Mouse (Mus musculus) monocyte, adult 2 months (primary cell): ENCODE measurements at regions not wholly inside any gene's neighbourhood (a gene's known extent, or its start where the extent isn't known, plus 50 kb on each side); places are given as distances from the start of the nearest gene placed in this dataset.
A peak's percentile ranks its signal among the peaks of the same experiment; 100 is the strongest.

ENCODE experiments used
- DNase-seq, 2 experiments: peaks; one replicate each; pipeline ENCODE4 v3.0.0; 2022; ENCODE audit warnings: low spot score in 2 of 2, low read depth in 1 of 2

DNA sequence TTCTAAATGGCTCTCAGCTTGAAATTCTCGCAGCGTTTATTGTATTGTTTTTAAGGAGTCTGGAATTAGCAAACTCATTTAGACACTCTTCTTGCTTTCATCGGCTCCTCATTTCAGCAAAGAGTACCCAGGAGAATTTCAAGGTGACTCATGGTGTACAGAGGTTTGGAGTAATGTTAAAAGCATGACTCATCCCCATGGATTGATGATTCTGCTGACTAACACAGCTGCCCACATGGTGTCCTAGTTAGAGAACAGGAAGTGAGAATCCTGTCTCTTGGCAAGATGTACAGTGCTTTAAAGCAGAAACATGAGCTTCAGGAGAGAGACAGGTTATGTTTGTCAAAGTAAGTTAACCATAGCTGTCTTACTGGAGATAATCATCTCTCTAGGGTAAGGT lies 1133.6 kb upstream of the Cited2 start:
- peak in 1 of 2 experiments; percentile 5 for DNase-seq

DNA sequence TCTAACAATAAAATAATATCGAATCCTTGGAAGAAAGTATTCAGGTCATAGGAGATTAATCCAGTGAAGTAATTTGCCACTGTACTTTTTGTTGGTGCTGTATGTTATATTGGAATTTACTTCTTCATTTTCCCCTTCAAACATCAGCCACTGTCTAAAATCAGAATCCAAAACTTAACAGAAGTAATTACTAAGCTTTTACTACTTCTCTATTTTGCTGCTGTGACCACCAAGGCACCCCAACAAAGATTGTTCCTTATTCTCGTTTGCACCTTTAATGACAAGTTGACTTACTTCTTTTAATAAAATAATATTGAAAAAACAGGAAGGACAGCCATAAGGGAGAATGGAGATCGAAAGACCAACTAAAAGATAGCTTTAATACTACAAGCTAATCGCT lies 1130.1 kb upstream of the Cited2 start:
- no peak for DNase-seq

DNA sequence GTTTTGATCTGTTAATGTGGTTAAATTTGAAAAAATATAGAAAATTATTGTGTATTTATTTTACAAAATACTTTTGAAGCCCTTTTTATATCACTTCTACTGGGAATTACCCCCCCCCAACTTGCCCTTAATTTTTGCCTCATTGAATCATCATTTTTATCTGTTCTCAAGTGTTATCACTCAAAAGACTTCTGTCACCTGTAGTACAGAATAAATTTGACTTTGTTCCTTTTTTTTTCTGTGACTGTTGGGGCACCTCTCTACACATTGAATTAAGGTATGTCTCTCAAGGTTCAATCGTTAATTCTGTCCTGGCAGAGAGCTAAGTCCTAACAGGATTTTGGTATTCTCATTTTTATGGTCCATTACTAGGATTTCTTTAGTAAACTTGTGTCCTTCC lies 1123.0 kb upstream of the Cited2 start:
- no peak for DNase-seq

DNA sequence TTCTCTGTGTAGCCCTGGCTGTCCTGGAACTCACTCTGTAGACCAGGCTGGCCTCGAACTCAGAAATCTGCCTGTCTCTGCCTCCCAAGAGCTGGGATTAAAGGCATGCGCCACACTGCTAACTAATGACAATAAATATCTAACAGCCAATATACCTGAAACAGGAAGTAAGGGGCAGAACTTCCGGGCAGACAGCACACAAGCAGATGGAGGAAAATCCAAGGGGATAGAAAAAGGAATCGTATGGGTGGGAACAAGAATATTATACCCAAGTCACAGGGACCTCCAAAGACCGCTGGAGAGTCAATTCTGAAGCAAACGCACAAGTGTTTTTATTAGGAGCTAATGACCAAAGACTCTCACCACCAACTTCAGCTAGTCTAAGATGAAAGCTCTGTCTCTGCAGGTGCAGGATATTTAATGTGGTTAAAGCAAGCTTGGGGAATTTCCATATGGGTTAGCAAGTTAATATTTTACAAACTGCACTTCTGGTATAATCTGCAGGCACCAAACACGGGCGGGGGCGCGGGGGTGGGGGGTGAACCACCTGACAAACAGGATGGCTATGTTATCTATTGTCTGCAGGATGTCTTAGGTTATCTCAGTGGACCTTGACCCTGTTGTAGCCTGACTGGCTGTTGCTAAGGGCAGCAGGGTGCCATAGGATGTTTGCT lies 1122.3 kb upstream of the Cited2 start:
- no peak for DNase-seq

DNA sequence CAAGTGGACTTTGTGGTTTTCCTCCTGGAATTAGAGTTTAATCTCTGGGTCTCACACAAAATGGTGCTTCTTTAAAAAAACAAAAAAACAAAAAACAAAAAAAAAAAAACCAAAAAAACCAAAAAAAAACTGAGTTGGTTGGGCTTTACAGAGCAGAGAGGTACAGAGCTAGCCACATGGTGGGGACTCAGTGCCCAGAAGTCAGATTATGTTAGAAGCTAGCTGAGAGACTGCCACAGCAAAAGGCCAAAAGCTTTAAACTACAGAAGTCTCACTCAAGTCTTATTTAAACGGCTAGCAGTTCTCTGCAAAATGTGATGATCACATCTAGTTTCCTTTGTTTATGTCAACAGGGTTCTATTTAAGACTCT lies 1121.8 kb upstream of the Cited2 start:
- no peak for DNase-seq

DNA sequence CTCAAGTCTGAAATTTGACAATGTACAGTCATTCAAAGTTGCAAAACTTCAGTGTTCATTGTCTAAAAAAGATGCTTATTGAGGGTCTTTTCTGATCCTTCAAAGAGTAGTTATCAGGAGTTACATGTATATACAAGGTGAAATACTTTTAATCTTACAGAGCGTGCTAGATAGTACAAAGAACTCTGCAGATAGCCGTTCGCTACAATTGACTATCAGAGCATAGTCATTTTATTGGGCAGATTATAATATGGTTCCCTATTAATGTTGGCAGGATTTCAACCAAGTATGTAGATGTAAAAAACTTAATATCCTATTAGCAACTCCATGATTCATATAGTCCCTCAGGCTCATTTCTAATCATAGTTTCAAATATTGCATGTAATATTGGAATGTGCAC lies 1114.7 kb upstream of the Cited2 start:
- no peak for DNase-seq

DNA sequence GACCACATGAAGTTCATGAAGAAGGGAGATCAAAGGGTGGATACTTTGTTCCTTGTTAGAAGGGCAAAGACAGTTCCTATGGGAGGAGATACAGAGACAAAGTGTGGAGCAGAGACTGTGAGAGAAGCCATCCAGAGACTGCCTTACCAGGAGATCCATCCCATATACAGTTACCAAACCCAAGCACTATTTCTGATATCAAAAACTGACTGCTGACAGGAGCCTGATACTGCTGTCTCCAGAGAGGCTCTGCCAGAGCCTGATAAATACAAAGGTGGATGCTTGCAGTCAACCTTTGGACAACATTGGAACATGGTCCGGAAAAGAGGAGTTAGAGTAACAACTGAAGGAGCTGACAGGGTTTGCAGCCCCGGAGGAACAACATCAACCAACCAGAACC lies 1104.3 kb upstream of the Cited2 start:
- DNase-seq = no peak

DNA sequence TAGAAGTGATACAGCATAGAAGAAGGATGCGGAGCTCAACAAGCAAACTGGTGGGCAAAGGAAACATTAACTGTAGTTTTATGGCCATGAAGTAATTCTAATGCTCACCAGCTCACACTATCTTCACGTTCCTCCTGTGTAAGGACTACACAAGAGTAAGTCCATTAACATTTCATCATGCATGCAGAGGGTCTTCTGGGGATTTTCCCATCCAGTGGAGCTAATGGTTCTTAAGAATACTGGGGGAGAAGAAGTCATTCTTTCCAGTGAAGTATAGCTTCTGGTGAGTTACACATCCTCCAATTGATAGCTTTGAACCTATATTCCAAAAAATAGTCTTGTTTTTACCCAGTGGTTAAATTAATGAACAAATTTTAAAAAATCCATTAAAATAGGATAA lies 1103.4 kb upstream of the Cited2 start:
- DNase-seq = no peak

DNA sequence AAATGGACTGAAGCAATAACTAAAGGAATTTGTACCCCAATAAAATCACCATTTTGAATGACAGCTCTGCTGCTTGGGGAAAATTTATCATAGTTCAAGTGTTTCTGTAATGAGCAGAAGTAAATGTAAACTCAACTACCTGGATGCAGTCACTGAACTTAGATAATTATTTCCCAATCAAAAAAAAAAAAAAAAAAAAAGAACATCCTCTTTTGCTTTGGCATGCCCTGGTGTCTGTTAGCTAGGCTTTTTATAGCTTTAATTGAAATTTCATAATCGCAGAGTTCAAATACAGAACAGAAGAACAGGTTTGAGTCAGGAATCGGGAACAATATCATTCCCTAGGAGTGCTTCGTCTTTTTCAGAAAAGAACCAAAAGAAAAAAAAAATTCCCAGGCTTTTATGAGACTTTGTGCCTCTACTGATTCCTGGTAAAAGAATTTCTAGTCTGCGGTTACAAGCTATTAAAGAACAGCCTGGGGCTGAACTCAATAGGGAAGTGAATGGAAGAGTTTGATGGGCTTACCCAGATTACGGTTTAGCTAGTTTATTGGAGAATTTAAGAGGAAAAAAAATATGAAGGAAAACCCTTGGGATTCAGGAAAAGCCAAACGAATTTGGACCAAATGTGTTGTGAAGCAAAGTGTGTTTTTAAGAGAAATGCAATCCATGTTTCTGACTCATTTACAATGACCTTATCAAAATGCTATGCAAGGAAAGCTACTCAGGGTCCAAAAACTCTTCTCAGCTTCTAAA lies 1102.0 kb upstream of the Cited2 start:
- DNase-seq = no peak

DNA sequence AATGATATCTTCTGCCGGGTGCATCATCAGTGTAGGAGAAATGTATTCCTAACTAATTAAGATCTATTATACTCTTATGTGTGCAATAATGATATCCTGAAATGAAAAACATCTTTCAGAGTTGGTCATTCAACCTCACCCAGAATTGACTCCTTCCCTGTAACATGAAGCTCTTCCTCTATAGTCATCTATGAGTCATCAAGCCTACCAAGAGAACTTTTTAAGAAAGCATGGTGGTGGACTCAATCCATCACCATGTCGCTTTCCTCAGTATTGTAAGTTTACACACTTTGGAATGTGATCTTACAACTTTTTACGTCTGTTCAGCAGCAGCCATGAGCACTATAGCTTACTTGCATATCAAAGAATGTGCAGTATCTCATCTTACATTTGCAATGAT lies 1100.2 kb upstream of the Cited2 start:
- no peak for DNase-seq

DNA sequence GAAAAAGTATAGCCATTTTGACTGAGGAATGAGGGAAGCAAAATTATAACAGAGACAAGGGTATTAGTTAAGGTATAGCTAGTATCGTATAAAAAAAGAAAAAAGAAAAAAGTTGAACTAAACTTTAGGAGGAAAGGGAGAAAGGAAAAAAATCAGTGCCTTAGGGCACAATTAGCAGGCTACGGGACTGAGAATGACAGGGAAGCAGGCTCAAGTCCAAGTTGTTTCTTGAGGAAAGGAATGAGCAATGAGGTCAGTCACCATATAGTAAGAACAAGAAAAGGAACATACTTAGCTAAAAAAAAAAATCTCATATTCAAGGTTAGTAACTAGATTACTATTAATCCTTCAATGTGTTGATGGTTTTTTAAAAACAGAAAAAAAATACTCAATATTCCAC lies 1089.8 kb upstream of the Cited2 start:
- DNase-seq = no peak

DNA sequence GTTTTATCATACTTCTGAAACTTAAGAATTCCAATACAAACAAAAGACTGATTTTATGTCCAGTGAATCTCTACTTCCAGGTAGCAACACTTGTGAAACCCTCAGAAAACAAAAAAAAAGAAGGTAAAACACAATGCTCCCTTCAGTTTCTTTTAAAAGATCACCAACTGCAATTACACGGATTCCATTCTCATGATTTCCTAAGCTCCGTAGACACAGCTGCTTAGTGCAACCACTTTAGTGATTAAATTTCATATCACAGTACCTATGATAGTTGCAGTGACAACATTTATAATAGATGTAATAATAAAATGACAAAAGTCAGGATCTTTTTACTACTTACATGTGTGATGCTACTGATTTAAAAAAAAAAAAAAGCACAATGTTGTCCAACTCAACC lies 1087.6 kb upstream of the Cited2 start:
- no peak for DNase-seq

DNA sequence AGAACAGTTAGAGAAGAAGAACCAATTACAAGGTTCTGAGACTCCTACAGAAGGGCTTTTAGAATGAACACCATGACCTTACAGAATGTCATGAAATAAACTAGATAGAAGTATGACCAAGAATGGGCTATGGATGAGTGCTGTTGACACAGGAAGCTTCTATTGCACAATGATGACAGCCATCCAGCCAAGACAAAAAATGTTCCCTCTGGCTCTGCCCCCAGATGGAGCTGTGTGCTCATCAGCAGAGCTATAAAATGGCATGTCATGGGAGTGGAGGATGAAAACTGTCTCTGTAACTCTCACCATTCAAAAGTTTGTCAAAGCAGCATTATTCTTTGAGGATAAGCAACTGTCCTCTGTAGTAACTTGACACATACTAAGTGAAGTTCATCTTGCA lies 1086.0 kb upstream of the Cited2 start:
- no peak for DNase-seq

DNA sequence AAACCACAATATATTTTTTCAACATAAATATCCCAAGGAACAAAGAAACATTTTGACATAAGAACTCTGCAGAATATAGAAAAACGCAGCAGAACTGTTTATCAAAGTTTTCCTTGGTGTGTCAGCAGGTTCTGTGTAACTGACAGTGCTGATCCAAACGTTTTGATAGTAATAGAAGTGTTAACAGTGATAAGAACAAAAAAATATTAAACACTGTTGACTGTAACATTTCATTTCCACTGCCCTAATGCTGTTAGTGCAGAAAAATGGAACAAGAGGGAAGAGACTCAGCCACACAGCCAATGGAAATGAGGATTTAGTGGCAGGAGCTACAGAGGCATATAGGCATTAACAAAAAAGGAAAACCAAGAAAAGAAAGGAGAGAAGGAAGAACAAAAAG lies 1084.9 kb upstream of the Cited2 start:
- no peak for DNase-seq

DNA sequence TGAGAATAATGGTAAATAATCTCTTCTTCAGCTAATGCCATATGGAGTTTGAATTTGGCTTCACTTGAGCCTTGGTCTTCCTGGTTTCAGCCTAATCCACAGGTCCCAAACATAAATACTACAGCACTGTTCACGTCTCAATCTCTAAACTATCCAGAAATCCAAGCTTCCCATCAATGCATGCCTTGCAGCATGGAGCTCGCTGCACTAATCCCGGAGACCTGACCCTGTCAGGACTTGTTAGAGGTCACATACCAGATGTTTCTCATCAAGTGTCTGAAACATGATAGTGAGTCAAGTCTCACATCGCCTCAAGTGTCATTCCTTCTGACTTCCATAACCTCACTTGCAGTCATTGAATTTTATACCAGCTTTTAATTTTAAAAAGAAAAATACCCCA lies 1082.9 kb upstream of the Cited2 start:
- no peak for DNase-seq

DNA sequence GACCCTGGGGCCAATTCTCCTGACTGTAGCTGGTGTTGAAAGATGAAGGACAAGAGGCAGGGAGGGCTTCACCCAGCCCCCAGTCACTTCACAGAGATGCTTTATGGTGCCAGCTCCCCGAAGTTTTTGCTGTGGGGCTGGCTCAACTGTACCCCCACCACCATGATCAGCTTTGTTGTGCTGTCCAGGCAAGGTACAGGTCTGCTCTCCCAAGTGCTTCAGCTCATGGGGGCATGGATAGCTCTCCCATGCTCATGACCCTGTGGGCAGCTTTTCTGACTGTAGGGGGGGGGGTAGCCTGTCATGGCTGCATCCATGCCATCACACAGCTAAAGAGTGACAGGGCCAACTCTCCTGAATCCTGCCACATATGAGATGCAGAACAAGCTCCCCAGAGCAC lies 1072.9 kb upstream of the Cited2 start:
- DNase-seq = no peak

DNA sequence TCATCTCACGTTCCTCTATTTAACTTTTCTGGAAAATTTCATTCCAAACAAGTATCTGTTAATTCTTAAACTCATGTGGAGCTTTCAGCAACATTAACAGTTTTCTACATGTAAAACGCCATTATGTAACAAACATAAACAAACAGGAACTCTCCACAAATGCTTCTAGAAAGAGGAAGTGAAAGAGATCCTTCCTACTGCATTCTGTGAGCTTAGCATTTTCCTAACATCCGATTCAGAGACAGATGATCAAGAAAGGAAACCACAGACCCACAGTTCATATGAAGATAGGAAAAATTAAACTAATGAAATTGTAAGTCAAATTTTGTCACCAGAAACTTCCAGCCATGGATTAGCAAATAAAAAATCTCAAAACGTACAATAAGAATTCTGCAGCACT lies 1070.6 kb upstream of the Cited2 start:
- no peak for DNase-seq

DNA sequence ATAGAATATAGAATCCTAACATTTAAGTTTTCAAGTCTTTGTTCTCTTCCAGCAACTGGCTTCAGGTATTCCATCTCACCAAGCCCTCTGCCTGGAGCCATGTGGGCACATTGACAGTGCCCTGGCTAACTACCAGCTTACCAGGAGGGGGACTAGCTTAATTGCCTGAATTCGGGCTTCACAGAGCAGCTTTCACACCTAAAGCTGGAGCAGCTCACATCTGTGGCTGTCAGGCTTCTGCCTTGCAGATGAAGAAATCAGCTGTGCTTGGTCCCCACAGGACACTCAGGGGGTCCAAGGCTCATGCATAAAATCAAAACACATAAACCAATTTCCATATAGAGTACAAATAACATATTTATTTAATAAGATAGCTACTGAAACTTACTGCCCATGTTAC lies 1058.5 kb upstream of the Cited2 start:
- DNase-seq = no peak

DNA sequence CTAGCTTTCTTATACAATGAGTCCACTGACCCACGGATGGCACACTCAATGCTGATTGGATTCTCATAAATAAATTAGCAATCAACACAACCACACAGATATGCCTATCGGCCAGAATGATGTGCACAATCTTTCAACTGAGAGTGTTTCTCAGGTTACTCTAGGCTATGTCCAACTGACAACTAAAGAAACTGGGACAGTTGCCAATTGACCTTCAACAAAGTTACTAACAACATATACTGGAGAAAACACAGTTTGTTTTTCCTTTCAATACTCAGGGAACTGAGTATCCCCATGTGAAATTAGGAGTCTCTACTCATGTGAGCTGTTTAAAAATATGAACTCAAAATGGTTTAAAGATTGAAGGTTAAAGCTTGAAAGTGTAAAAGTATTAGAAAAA lies 1052.7 kb upstream of the Cited2 start:
- DNase-seq = no peak

DNA sequence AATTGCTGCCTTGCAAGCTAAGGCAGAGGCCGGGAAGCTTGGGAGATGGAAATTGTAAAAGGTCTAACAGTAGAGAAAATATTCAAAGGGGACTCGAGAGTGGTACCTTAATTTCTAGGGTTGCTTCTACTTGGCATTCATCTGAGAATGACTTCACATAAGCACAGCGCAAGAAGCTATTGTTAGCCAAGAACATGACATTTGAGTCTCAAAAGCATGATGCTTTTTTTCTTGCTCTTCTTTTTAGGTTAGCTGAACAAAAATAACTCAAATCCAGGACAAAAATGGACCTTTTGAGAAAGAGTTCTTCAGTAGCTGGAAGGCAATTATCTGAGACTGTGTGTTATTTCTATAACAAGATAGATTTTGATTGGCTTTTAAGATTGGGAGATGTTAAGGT lies 1042.0 kb upstream of the Cited2 start:
- DNase-seq = no peak

DNA sequence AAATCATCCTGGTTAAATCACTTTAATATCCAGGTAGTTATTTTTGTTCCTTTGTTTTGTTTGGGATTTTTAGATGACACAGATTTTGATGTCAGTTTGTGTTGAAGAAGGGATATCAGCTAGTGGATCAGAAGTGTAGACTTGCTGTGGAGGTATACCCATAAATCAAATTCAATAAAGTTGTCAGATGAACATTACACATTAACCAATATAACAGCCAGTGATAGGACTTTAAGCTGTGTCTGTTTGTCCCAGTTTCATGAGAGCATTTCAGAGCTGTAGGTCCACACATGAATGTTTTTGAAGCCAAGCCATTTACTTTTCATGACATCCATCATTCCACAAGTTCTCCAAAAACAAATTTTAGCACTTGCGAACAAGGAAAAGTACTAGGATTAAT lies 1037.7 kb upstream of the Cited2 start:
- no peak for DNase-seq

DNA sequence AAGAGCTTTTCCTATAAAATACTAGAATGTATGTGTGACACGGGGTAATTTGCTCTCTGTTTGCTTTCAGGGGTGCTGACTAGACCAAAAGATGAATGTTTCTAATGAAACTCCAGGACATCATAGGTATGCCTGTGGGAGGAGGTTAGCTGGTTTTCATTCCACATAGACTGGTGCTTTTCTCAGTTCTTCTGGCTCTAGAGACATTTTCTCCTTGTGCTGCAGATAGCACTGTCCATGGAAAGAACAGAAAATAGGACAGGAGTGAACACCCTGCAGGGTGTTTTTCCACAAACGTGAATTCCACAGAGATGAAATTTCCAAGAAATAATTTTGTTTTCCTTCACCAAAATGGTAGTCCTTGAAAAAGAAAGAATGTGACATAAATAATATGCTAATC lies 1016.0 kb upstream of the Cited2 start:
- DNase-seq = no peak

DNA sequence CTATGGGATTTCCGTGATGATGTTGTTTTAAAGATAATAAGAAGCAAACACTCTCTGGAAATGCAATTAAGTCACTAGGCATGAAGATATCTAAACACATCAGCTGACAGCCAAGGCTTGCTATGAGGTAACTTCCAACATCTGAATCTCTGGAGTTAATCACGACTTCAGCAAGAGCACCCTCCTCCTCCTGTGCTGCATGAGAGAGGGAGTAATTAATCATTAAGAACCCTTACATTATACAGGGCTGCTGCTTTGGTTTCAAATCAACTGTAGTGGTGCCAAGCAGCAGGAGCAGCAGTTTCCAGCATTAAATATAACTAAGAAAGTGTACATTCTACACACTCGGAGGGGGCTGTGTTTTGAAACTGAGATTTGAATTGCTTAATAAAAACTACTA lies 1009.9 kb upstream of the Cited2 start:
- DNase-seq = no peak
